Mouse (Mus musculus): Measurements from ENCODE around the gene Mest. TPM values are rescaled to one million over a fixed set of nuclear protein-coding genes. Genes with fewer than 3 reads are reported as not detected.

Mest gene
- total and polyA plus RNA-seq, 3 experiments: 0.12 to 0.31 TPM; not detected in 1

DNA sequence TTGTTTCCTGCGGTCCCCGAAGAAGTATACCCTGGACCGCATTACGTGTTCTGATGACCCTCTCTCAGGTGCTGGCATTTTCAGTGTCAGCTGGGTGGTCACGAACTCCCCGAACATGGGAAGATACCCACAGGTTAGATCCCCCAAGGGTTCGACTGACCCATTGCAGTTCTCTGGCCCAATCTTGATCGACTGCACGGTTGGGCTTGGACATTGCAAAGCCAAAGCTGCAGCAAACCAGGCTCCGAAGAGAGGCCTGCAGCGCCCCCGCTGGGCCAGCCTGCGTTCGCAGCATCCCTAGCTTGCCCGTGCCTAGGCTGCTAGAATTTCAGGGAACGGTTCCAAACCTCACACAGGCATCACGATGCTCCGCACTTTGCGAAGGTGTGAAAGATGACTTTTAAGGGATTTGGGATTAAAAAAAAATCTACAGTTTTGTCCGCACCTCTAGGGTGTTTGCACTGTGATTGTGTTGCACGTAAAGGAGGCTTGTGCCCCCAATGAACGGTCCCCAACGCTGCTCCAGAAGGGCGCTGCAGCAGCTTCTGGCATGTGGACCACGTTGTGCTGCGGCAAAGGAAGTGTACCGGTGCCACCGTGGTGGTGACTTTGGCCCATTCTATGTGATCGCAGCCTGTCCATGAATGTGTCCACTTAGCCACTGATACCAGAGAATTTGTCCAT, 13.7 kb downstream of the Mest start:
- TF ChIP-seq ZMIZ1 (IDR thresholded peaks at IDR 0.05; ENCODE audit: low read depth, low read length) (no peak), SMC3 (IDR thresholded peaks at IDR 0.05; ENCODE audit: low read depth, low read length) (no peak), HCFC1 (IDR thresholded peaks at IDR 0.05; ENCODE audit: low read depth, low read length) (no peak), GATA1 (IDR thresholded peaks at IDR 0.05; ENCODE audit: low read depth, low read length) (no peak), MYC (IDR thresholded peaks at IDR 0.05; ENCODE audit: low read depth, low read length) (no peak), RAD21 (IDR thresholded peaks at IDR 0.05; ENCODE audit: low read depth, low read length) (no peak), NELFE (IDR thresholded peaks at IDR 0.05; ENCODE audit: low read depth, low read length) (no peak), MAX (IDR thresholded peaks at IDR 0.05; ENCODE audit: low read length) (no peak), MAFK (IDR thresholded peaks at IDR 0.05; ENCODE audit: borderline replicate concordance, low read depth, low read length) (no peak), MXI1 (IDR thresholded peaks at IDR 0.05; ENCODE audit: low read depth, low read length) (no peak), SIN3A (IDR thresholded peaks at IDR 0.05; ENCODE audit: low read length) (no peak), CHD2 (IDR thresholded peaks at IDR 0.05; ENCODE audit: low read length) (no peak), USF2 (IDR thresholded peaks at IDR 0.05; ENCODE audit: borderline replicate concordance in 1 of 2, insufficient read depth in 1 of 2, low read depth in 1 of 2, low read length in 2 of 2) (no peak), BHLHE40 (IDR thresholded peaks at IDR 0.05; ENCODE audit: borderline replicate concordance, low read depth, low read length) (no peak), ZC3H11A (IDR thresholded peaks at IDR 0.05; ENCODE audit: low read depth, low read length) (no peak), MAZ (IDR thresholded peaks at IDR 0.05; ENCODE audit: low read depth, low read length) (no peak), JUND (IDR thresholded peaks at IDR 0.05; ENCODE audit: low read depth, low read length) (no peak)
- Histone ChIP-seq H3K79me2 (ENCODE audit: control insufficient read depth, insufficient read depth, low read length, poor library complexity) (no peaks in the 10 kb centered on the region), H3K4me1 (ENCODE audit: control insufficient read depth in 1 of 2, insufficient read depth in 2 of 2, low read length in 2 of 2) (no peaks in the 10 kb centered on the region; a peak in 1 of 4 replicates), H3K27me3 (ENCODE audit: control insufficient read depth in 1 of 2, insufficient read depth in 2 of 2, low read length in 2 of 2) (no peaks in the 10 kb centered on the region; a peak in 1 of 4 replicates), H3K9ac (ENCODE audit: control insufficient read depth, low read depth, low read length, poor library complexity, severe bottlenecking) (no peak overlapping the region), H3K9me3 (replicated peaks; ENCODE audit: insufficient read depth, low read length) (no peaks in the 10 kb centered on the region), H3K36me3 (ENCODE audit: control insufficient read depth in 1 of 2, insufficient read depth in 2 of 2, low read length in 2 of 2) (peaks cover 0 to 2% of the 10 kb centered on the region in 2 experiments; a peak in 1 of 4 replicates), H3K27ac (ENCODE audit: control insufficient read depth, low read depth, low read length) (no peak overlapping the region), H3K4me3 (ENCODE audit: control insufficient read depth in 1 of 2, insufficient read depth in 1 of 2, low read depth in 2 of 2, low read length in 2 of 2) (no peak overlapping the region)
- no peak for DNase-seq (ENCODE audit: low read depth, low spot score)

DNA sequence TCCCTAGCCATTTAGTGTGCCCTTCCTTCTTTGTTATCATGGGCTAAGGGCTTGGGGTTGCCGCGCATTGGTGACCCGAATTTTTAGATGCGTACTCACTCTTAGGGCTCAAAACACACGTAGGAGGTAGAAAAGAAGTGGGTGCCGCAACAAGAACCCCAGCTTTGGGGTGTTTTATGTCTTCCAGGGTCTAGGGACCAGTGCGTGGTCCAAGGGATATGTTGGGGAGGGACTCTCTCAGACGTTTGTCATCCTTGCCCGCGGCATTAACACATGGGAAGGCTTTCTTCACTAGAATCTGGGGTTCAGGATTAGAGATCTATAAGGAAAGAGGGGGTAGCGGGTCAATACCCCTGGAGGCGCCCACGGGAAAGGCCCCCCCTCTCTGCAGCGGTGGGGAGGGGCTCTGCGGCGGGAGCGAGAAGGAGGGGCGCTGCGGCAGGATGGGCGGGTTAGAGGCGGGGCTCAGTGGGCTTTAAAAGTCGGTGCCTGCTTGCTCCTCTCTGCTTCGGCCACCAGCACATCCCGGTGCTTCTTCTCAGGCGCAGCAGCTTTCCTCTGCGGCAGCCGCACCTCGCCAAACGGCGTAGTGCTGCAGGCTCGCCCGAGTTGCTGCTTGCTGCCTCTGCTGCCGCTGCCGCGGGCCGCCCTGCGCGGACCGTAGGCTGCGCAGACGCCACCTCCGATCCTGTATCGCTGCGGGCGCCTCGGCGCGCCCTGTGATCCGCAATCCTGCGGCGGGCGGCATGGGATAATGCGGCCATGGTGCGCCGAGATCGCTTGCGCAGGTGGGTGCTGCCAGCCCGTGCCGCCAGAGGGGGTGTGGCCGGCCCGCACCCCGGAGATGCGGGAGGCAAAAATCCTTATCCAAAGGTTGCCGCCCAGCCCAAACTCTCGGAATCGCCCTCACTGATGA, 14.5 kb downstream of the Mest start:
- TF ChIP-seq HCFC1 (IDR thresholded peaks at IDR 0.05; ENCODE audit: low read depth, low read length) (no peak), POLR2AphosphoS2 (IDR thresholded peaks at IDR 0.05; ENCODE audit: low read length) (no peak), POLR2AphosphoS5 (IDR thresholded peaks at IDR 0.05; ENCODE audit: borderline replicate concordance, low read depth, low read length) (no peak), USF2 (IDR thresholded peaks at IDR 0.05; ENCODE audit: borderline replicate concordance in 1 of 2, insufficient read depth in 1 of 2, low read depth in 1 of 2, low read length in 2 of 2) (no peak), EP300 (IDR thresholded peaks at IDR 0.05; ENCODE audit: low read depth in 1 of 2, low read length in 2 of 2) (no peak), USF1 (IDR thresholded peaks at IDR 0.05; ENCODE audit: low read depth, low read length) (no peak), POLR2A (IDR thresholded peaks at IDR 0.05; ENCODE audit: control insufficient read depth in 1 of 2, insufficient read depth in 1 of 2, low read depth in 1 of 2, low read length in 2 of 2, poor library complexity in 1 of 2) (no peak), SIN3A (IDR thresholded peaks at IDR 0.05; ENCODE audit: low read length) (no peak), ZKSCAN1 (IDR thresholded peaks at IDR 0.05; ENCODE audit: low read depth, low read length) (no peak), ZNF384 (IDR thresholded peaks at IDR 0.05; ENCODE audit: low read depth, low read length) (no peak)
- no peak for DNase-seq (ENCODE audit: low read depth, low spot score)
- H3K36me3 ChIP-seq (ENCODE audit: control insufficient read depth in 1 of 2, insufficient read depth in 2 of 2, low read length in 2 of 2): peaks cover 0 to 2% of the 10 kb centered on the region in 2 experiments; a peak in 1 of 4 replicates
- no peaks in the 10 kb centered on the region; a peak in 1 of 4 replicates for H3K4me1 ChIP-seq (ENCODE audit: control insufficient read depth in 1 of 2, insufficient read depth in 2 of 2, low read length in 2 of 2)
- H3K79me2 ChIP-seq (ENCODE audit: control insufficient read depth, insufficient read depth, low read length, poor library complexity): no peaks in the 10 kb centered on the region
- no peak overlapping the region for H3K4me3 ChIP-seq (ENCODE audit: control insufficient read depth in 1 of 2, insufficient read depth in 1 of 2, low read depth in 2 of 2, low read length in 2 of 2)
- no peak overlapping the region for H3K27ac ChIP-seq (ENCODE audit: control insufficient read depth, low read depth, low read length)
- H3K27me3 ChIP-seq (ENCODE audit: control insufficient read depth in 1 of 2, insufficient read depth in 2 of 2, low read length in 2 of 2): no peaks in the 10 kb centered on the region
- no peaks in the 10 kb centered on the region for H3K9me3 ChIP-seq (replicated peaks; ENCODE audit: insufficient read depth, low read length)
- no peak overlapping the region for H3K9ac ChIP-seq (ENCODE audit: control insufficient read depth, low read depth, low read length, poor library complexity, severe bottlenecking)
